Mouse (Mus musculus) yolk sac, embryonic 10.5 days (tissue): ENCODE measurements around the gene Tmem11.
"Not testable (repeated sequence)": the region's sequence is repeated elsewhere in the genome, so short reads cannot be mapped to it uniquely, and the experiment has no call there.

Source experiments
- DNase-seq: peaks from one replicate; pipeline ENCODE4 v3.0.0-alpha.2; 2017; ENCODE audit warnings: low spot score

The Tmem11 gene

DNA sequence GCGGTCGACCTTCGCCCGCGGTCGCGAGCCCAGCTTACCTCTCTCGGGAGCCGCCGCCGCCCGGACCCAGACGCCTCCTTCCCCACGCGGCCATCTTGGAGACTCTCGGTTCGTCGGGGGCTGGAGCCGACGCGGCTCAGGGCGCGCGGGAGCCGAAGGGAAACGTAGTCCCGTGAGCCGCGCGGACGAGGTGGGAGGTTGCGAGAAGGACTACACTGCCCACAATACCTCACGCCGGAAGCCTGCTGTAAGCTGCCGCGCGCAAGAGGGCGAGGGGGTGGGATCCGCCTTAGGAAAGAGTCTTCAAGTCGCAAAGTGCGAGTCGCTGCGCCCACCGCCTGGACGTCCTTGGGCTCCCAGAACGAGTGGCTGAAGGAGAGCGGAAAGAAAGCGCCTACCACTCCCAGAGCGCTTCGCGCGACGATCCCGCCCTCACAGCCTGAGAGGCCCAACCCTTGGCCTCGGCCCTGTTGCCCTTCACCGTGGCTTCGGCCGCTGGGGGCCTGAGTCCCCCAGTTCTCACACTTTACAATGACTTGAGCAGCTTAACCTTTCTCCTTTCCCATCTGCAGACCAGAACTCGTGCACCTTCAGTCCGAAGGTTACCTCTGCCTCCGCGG lies at the start of gene Tmem11:
Tmem11 (minus strand) TSS at position 598 of the 620 bp plus-strand sequence.
- peak; percentile 97 for DNase-seq

DNA sequence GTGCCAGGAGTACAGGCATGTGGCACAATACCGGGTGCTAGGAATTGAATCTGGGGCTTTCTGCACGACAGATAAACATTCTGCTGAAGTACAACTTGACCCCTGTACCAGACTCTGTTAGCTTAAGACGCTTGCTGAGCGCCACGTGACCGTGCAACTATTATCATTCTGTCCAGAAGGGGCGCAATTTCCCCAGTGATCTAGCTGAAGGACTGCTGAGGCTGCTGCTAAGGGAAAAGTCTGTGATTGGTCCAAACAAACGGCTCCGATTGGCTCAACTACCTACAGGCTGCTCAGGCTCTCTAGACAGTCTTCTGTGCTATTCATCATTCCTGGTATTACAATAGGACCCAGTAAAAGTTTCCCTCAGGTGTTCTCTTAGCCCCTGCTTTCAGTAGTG lies 48.2 kb upstream of the Tmem11 start:
- DNase-seq = peak; percentile 95

DNA sequence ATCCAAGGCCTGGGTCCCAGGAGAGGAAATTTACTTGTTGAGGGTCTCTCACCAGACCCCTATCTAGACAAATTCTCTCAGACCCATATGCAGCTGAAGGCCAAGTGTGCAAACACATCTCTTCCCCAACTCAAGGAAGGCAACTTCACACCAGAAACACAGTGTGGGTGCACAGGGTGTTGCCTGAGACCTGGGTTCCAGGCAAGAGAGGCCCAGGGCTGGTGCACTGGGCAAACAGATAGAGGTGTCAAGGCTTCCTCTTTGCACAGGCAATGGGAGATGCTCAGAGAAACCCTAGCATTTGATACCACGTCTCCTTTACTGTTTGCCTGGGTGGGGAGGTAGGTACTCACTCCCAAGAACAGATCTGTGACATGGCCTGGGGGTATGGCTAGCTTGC lies 45.9 kb upstream of the Tmem11 start:
- DNase-seq = no peak

DNA sequence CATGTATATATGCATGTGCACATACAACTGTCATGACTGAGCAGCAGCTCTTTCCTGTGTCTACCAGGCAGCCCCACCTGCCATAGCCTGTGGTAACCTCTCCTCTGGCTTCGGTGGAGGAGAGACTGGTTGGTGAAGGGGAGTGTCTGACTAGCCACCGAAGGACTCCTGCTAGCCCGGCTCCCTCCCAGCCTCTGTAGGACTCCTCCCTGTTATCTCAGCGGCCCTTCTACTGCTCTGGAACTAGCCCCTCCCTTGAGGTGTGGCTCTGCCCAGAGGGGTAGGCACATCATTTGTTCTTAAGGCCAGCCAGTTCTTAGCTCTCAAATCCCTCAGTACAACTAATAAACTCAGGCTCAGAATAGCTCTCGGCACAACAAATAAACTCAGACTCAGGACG lies 45.4 kb upstream of the Tmem11 start:
- no peak for DNase-seq

DNA sequence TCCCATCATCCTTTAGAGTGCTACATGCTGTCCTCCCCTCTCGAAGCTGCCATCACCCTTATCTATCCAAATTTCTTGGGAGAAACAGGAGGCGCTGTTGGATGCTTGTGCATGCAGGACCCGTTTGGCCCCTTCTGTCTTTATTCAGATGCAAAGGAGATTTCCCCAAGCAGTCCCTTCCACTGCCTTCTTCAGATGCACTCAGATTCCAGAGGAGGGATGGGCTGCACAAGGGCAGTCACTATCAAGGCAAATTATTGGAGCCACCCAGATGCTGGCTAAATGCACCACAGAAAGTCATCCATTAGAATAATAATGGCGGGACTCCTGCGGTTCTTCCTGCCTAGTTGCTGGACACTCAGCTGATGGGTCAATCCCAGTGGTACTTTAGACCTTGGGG lies 43.9 kb upstream of the Tmem11 start:
- DNase-seq = no peak

DNA sequence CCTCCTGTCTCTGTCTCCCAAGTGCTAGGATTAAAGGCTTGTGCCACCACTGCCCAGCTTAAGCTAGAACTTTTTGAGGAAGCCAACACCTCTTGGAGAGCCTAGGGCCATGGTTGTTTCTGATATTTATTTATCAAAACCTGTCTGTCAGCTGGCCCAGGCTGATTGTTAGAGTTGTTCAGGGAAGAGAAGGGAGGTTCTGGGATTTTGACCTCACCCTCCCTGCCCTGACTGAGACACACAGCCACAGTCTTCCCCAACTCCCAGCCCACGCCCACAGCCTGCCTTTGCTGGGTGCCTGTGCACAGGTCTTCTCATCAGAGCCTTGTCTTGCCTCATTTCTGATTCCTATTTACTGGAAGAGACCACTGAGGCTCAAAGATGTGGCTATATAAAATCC lies 43.1 kb upstream of the Tmem11 start:
- no peak for DNase-seq

DNA sequence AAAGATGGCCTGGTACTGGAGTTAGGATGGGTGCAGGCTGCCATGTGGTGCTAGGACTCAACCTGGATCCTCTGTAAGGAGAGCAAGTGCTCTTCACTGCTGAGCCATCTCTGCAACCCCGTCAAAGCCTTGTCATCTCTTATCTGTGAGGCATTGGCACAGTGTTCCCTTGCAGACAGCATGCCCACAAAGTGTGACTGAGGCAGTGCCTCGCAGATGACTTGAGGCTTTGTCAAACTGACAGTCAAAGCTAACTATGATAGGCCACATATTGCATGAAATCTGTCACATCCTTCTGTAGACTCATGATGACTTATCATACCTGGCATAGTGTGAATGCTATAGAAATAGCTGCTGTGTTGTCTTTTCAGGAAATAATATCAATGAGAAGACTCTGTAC lies 40.9 kb upstream of the Tmem11 start:
- no peak for DNase-seq

DNA sequence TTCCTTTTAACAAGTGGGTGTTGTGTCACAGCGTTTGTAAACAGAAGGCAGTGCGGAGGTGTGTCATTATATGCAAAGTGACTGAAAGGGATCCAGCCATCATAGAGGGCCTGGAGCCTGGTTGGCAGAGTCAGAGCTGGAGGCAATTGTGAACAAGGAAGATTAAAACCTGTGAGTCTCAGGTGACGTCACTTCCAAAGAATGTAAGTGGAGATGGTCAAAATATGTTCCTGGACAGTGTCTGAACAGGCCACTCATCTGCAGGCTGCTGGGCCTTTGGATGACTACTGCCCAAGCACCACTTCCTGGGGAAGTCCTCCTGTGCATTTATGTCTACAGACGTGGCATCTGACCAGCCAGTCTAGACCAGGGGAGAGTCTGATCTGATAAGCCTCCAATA lies 36.1 kb upstream of the Tmem11 start:
- DNase-seq = no peak

DNA sequence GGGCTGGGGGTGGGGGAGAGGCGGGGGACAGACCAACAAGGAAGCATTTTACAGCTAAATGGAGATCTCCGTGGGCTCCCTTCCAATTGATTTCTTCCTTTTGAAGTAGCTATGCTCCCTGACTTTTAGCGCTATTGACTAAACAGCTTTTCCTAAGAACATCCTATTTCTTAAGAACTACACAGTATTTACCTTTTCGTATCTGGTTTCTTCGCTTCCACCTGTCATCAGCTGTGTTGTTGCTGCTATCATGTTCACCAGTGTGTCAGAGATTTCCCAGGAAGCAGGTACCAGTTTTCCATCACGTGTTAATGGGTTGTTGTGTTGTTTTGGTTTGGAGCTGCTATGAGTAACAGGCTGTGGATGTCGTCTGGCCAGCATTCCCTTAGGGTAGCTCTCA lies 35.4 kb upstream of the Tmem11 start, which contains the start of gene Natd1:
Natd1 (minus strand) TSS at position 260 of the 400 bp plus-strand sequence.
- DNase-seq = no peak

DNA sequence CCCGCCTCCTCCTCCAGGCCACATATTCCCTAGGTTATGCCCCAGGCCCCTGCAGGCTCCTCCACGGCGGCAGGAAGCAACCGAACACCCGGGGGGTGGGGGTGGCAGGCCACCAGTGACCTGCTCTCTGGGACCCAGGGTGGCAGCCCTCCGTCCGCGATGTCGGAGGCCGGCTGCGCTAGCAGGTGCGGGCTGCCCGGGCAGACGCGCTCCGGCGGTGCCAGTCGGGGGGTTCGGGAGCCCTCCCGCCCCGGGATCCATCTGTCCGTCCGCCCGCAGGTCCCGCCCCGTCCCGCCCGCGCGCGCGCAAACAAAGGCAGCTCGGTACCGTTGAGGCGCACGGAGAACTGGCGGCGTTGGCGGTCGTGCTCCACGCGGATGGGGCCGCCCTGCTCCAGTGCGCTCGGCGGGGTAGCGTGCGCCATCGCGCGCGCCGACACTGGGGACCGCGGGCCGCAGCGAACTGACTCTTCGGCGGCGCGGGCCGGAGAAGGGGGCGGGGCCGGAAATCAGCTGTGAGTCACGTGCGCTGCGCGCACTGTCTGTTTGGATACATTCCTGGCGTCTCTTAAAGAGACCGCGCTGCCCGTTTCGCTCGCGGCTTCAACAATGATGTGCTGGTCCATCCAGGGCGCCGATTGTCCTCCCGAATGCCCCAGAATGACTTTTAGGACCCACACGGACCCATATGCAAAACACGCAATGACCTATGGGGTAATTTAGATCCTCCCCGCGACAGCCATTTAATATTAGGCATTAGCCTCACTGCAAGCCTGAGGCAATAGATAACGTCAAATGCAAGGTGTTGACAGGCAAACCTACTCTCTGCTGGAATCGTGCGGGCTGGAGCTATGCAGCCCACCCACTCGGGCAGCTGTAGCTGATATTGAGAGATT lies 34.5 kb upstream of the Tmem11 start:
- DNase-seq = peak; percentile 86

DNA sequence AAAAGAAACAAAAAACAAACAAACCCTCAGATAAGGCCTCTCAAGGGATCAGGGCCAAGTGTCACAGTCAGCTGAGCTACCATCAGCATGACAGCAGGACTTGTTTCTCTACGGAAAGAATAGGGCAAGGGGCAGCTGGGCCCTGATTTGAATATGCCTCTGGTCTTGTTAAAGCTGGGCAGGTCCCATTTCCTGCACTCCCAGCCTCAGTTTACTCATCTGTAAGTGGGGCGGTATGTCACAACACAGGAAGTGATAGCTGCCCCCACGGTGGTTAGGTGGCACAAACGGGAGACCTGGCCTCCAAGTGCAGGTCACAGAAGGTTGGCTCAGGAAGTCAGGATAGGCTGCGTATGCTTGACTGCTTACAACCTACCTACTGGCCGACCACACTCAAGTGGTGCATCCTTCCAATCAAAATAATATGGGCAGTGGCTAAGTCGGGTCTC lies 33.5 kb upstream of the Tmem11 start:
- DNase-seq = peak; percentile 50

DNA sequence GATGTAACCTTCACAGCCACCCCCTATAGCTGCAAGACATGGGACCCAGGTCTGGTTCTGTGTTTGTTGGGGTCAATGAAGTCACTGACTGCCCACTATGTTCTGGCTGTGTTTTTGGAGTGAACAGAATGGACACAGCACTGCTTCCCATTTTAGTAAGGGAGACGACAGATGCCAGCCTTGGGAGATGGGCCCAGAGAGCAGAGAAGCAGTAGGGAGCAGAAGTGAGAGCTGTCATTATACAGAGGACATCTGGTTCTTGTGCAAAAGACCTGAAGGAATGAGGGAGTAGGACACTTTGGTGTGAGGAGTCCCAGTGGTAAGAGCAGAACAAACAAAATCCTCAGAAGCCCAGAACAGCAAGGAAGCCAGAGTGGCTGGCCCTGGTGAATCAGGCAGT lies 30.6 kb upstream of the Tmem11 start:
- no peak for DNase-seq

DNA sequence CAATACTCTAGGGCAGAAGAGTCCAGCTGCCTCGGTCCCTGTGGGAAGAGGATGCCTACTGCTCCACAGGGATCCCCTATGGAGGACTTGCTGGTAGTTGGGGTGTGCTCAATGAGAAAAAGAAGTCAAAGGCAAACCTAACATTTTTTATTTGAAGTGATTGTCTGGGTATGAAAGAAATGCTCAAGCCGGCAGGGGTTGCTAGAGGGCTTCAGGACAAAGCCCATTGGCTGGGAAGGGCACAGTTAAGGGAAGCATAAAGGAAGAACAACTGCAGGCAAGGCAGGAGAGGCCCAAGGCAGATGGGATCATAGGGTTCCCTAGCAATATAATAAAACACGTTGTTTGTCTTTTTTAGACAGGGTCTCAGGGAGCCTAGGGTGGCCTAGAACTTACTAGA lies 29.0 kb upstream of the Tmem11 start:
- DNase-seq = no peak

DNA sequence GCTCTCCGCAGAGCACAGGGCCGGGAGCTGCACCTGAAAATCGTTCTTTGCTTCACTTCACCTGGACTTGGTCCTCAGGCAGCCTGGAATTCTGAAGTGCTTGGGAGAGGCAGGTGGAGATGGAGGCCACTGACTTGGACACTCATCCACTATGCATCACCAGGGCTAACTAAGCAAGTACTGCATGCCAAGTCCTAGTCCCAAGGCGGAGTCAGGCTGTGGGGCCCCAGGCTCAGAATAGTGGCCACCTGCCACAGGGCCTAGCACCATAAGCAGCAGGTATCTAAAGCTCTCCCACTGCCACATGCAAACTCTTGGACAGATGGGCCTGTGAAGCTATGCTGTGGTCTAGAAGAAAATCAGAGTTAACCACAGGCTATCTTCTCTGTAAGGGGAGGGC lies 27.4 kb upstream of the Tmem11 start:
- no peak for DNase-seq

DNA sequence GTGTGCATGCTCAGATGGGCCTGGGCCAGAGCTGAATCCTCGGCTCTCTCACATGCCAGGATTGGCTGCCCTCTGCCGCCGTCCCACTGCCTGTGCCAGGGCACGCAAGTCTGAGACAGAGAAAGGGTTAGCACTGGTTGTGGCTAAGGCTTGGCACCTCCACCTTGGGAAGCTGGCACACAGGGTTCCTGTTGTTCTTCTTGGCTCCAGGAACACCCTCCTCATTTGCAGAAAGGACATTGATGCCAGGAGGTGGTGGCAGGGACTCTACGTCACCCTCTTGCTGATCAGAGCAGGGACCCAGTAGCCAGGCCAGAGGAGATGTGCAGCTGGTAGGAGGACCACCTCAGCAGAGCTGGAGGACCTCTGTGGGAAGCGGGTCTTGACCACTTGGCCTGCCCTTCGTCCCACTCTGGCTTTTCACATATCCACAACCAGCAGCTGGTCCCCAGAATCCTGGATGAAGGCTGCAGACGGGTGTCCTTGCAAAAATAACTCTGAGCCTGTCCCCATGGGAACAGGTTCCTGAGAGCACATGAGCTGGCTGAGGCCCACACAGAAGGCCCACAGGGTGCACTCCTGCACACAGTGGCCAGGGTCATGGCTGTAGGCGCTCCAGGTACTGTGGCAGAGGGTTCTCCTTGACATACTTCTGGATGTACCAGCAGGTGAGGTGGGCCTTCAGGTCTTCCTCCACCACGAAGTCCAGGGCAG lies 26.5 kb upstream of the Tmem11 start:
- no peak for DNase-seq

DNA sequence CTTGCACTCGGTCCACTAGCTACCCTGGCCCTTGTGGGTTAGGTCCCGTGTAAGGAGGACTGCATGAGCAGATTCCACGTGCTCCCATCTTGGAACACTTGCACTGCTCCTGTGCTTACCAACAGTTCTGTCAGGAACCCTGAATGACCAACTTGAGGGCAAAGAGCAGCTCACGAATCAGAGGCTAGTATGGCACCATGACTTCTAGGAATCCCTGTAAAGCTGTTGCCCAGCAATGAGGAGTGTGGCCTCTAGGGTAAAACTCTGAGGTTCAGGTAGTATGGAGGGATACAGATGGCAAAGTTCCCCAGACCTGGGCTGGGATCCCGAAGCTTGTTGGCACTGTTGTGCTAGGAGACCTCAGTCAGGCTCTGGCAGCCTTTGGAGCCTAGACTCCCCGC lies 24.6 kb upstream of the Tmem11 start:
- no peak for DNase-seq

DNA sequence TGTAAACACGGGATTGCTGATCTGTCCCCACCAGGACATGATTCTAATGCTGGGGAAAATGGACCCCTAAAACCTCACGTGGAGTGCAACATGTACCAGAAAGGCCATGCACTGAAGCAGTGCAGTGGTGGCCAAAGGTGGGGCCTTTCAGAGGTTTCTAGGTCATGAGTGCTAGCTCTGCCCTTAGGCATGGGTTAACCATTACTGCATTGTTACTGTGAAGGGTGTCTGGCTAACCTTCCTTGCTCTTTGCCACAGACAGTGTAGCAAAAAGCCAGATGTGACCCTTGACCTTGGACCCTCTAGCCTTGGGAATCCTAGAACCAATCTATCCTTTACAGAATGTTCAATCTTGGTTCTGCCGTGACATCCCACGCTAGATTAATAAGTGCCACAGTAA lies 23.4 kb upstream of the Tmem11 start:
- peak; percentile 66 for DNase-seq

DNA sequence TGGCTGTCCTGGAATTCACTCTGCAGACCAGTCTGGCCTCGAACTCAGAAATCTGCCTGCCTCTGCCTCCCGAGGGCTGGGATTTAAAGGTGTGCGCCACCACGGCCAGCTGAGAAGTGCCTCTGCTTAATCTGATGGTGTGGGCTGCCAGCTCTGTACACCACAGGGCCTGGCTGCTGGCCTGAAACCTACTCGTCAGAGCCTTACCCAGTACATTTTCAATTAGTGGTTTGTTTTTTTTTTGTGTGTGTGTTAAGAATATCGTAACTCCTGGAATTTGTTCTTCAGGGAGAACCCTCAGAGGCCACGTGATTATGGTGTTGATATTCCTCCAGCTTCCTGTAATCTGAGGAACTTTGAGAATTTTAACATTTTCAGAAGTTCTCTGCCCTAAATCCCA lies 22.9 kb upstream of the Tmem11 start:
- DNase-seq = no peak

DNA sequence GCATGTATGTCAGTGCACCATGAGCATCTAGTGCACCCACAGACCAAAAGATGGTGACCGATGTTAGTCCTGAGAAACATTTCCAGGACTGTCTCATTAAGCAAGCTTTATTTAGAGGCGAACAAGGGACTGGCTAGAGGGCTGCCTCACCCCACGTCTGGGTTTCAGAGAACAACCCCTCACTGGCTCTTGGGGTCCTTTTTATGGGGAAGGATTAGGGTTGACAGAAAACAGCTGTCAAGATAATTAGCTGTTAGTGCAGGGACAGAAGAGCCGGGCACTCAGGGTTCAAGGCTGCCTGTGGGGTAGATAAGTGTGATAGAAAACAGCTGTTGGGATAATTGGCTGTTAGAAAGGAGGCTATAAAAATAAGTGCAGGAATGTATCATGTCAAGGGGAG lies 16.8 kb upstream of the Tmem11 start:
- peak; percentile 29 for DNase-seq

DNA sequence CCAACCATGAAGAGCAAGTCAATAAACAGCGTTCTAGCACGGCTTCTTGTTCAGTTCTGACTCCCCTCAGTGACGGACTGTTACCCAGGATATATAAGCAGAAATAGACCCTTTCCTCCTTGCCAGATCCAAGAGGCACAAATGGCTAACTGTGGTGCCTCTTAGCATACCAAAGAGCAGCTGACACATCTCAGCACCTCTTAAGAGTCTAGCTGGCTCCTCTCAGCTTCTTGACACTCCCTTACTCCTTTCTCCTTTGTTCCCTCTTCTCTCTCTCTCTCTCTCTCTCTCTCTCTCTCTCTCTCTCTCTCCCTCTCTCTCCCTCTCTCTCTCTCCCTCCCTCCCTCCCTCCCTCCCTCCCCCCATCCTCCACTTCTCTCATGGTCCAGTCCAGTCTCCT lies 11.7 kb upstream of the Tmem11 start:
- DNase-seq = no peak

DNA sequence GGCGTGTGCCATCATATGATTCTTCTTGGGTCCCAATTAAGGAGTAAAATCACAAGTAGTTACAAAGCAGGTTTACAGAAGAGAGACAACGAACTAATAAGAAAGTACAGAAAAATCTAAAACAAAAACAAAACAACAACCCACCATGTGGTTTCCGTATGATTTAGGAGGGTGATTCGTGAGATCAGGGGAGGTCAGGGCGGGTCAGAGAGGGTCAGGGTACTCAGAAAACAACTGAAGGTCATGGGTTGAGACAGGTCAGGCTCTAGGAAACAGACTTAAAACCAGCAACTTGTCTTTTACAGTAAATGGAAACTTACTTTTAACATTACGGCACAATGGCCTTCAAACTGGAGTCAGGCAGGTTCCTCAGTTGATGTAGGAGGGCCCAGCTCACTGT lies 11.2 kb upstream of the Tmem11 start:
- no peak for DNase-seq

DNA sequence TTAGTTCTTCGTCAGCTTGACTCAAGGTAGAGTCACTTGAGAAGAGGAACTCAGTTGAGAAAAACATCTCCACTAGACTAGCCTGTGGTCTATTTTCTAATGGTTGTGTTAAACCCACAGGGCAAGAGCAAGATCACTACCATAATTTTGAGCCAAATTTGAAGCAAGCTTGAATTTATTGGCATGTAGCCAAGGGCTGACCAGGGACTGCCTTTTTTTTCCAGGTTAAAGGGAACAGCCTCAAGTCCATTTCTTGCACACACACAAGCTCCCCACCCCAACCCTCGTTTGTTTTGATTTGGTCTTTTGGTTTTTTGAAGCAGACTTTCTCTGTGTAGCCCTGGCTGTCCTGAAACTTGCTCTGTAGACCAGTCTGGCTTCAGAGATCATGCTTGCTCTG lies 10.8 kb upstream of the Tmem11 start:
- no peak for DNase-seq

DNA sequence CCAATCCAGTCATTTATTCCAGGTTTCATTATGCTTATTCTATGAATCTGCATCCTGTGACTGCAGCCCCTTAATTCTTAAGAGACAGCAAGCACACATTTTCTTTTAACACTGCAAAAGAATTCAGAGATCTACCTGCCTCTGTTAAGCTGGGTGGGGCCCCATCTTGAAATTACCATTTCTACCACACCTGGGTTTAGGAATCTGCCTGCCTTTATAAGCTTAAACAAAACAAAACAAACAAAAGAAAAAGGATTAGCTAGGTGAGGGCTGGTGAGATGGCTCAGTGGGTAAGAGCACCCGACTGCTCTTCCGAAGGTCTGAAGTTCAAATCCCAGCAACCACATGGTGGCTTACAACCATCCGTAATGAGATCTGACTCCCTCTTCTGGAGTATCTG lies 7.9 kb upstream of the Tmem11 start:
- DNase-seq = not testable (repeated sequence)
